Mouse (Mus musculus): ENCODE measurements at regions not wholly inside any gene's neighbourhood (a gene's known extent, or its start where the extent isn't known, plus 50 kb on each side); places are given as distances from the start of the nearest gene placed in this dataset.

- DNase-seq (ENCODE audit: low read depth, low spot score): no peak
Measured at GRCm38 (mm10) chr12:67471666-67472065, 249.3 kb upstream of the Mdga2 start.

GRCm38 (mm10) chr12:67471001-67471400, 248.7 kb upstream of the Mdga2 start:
- no peak for DNase-seq (ENCODE audit: low read depth, low spot score)

- no peak for DNase-seq (ENCODE audit: low read depth, low spot score)
Measured at GRCm38 (mm10) chr12:67449109-67449508, 226.8 kb upstream of the Mdga2 start.

GRCm38 (mm10) chr12:67430318-67430950, 208.1 kb upstream of the Mdga2 start:
- peak; percentile 71 for DNase-seq (ENCODE audit: low read depth, low spot score)

GRCm38 (mm10) chr12:67426801-67427200, 204.5 kb upstream of the Mdga2 start:
- DNase-seq (ENCODE audit: low read depth, low spot score): no peak

- no peak for DNase-seq (ENCODE audit: low read depth, low spot score)
Measured at GRCm38 (mm10) chr12:67399537-67399936, 177.2 kb upstream of the Mdga2 start.

- DNase-seq (ENCODE audit: low read depth, low spot score): peak; percentile 7
Measured at GRCm38 (mm10) chr12:67374530-67374929, 152.2 kb upstream of the Mdga2 start.

- DNase-seq (ENCODE audit: low read depth, low spot score): no peak
Measured at GRCm38 (mm10) chr12:67348551-67348950, 126.2 kb upstream of the Mdga2 start.

GRCm38 (mm10) chr12:67332483-67332998, 110.2 kb upstream of the Mdga2 start:
- no peak for DNase-seq (ENCODE audit: low read depth, low spot score)

- DNase-seq (ENCODE audit: low read depth, low spot score): no peak
Measured at GRCm38 (mm10) chr12:67326326-67326725, 104.0 kb upstream of the Mdga2 start.

- no peak for DNase-seq (ENCODE audit: low read depth, low spot score)
Measured at GRCm38 (mm10) chr12:67325799-67326198, 103.5 kb upstream of the Mdga2 start.

GRCm38 (mm10) chr12:67325335-67325734, 103.0 kb upstream of the Mdga2 start:
- DNase-seq (ENCODE audit: low read depth, low spot score): no peak

GRCm38 (mm10) chr12:67318687-67319086, 96.3 kb upstream of the Mdga2 start:
- DNase-seq (ENCODE audit: low read depth, low spot score): no peak

- no peak for DNase-seq (ENCODE audit: low read depth, low spot score)
Measured at GRCm38 (mm10) chr12:67300245-67300644, 77.9 kb upstream of the Mdga2 start.

- no peak for DNase-seq (ENCODE audit: low read depth, low spot score)
Measured at GRCm38 (mm10) chr12:67290054-67290453, 67.7 kb upstream of the Mdga2 start.

GRCm38 (mm10) chr12:67272863-67273262, 50.5 kb upstream of the Mdga2 start:
- DNase-seq (ENCODE audit: low read depth, low spot score): no peak

GRCm38 (mm10) chr12:67272329-67272728, 50.0 kb upstream of the Mdga2 start:
- peak; percentile 11 for DNase-seq (ENCODE audit: low read depth, low spot score)
